Mouse (Mus musculus) left cerebral cortex, adult 8-10 months (tissue): ENCODE measurements at regions not wholly inside any gene's neighbourhood (a gene's known extent, or its start where the extent isn't known, plus 50 kb on each side); places are given as distances from the start of the nearest gene placed in this dataset.
"Not testable (repeated sequence)": the region's sequence is repeated elsewhere in the genome, so short reads cannot be mapped to it uniquely, and the experiment has no call there.

Experiments
- DNase-seq, 2 experiments: peaks; one replicate each; pipeline ENCODE4 v3.0.0; 2022; ENCODE audit warnings: low spot score in 2 of 2

GRCm38 (mm10) chr4:145774241-145774761 is 94.3 kb upstream of the Zfp986 start:
- peak in 1 of 2 experiments; percentile 3 for DNase-seq

DNA sequence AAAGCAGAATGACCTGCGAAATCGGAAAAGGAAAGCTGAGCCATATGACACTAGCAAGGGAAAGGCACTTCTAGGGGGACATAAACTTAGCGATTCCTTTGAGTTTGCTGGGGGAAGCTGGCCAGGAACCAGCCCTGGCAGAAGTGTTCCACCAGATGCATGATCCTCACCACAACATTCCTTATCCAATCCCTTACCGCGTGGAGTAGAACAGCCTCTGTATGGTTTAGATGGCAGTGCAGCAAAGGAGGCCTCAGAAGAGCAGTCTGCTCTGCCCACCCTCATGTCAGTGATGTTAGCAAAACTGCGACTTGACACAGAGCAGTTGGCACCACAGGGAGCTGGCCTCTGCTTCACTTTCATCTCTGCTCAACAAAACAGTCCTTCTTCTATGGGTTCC is 93.7 kb upstream of the Zfp986 start:
- DNase-seq = not testable (repeated sequence)

DNA sequence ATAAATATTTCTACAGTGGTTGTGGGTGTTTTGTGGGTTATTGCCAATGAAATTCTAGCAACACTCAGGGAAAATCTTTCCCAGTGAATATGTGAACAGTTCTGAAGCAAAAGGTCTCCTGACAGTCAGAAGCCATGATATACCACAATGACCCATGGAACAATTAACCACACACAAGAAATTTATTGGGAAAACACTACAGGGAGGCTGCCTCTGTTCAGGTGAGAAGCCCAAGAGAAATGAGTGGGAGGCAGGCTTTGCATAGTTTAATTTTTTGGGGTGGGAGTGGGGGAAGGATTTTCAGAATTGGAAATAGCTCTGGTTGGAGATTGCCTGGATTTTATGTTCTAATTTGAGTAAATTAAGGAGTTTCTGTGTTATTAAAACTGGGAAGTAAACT is 92.1 kb upstream of the Zfp986 start:
- DNase-seq = not testable (repeated sequence)

- not testable (repeated sequence) for DNase-seq
Measured at GRCm38 (mm10) chr4:145781281-145781896, 87.2 kb upstream of the Zfp986 start.

GRCm38 (mm10) chr4:145814674-145815073 is 53.9 kb upstream of the Zfp986 start:
- not testable (repeated sequence) for DNase-seq
